Mouse (Mus musculus) megakaryocyte, embryonic 14.5 days (primary cell): ENCODE results near the gene Dab1.

ENCODE experiments used
- FLI1 ChIP-seq: IDR thresholded peaks from 2 replicates; pipeline ENCODE4 v1.6.1; 2012; ENCODE audit warnings: low read length, inconsistent platforms, mixed read lengths
- GATA1 ChIP-seq: IDR thresholded peaks from 3 replicates; pipeline ENCODE4 v1.6.1; 2012; ENCODE audit warnings: mixed read lengths, low read length, inconsistent platforms, borderline replicate concordance

GRCm38 (mm10) chr4:103621586-103621985 lies 2.4 kb downstream of the Dab1 start:
- no peak for TF ChIP-seq GATA1
- no peak for TF ChIP-seq FLI1
